Mouse (Mus musculus): ENCODE measurements at regions not wholly inside any gene's neighbourhood (a gene's known extent, or its start where the extent isn't known, plus 50 kb on each side); places are given as distances from the start of the nearest gene placed in this dataset.
"Not testable (repeated sequence)": the region's sequence is repeated elsewhere in the genome, so short reads cannot be mapped to it uniquely, and the experiment has no call there.

DNA sequence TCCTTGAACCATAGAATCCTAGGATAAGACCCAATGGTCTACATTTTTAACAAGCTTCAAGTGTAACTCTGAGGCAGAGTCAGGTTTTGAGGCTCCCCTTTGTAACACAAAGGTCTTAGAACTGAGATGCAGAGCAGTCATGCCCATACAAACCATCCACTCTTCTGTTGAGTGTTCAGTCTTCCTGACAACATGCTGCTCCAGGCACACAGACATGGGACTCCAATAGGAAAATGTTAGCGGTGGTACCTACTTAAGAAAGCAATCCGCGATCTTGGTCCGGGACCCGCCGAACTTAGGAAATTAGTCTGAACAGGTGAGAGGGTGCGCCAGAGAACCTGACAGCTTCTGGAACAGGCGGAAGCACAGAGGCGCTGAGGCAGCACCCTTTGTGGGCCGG, 89.0 kb upstream of the Fam78b start:
- TF ChIP-seq POLR2A (IDR thresholded peaks at IDR 0.05; ENCODE audit: low read depth, low read length); CTCF (IDR thresholded peaks at IDR 0.05; ENCODE audit: borderline replicate concordance, insufficient read depth, low read length): not testable (repeated sequence)

All from embryonic fibroblast, embryonic 13.5 days (primary cell).